Mouse (Mus musculus) spleen, adult 2 months (tissue): ENCODE data around the gene Epha6. TPM values are rescaled to one million over a fixed set of nuclear protein-coding genes. Genes with fewer than 3 reads are reported as not detected.

Experiments
- DNase-seq, 2 experiments: peaks; one replicate each; pipeline versions ENCODE4 v3.0.0 to v3.0.0-alpha.2; 2012 to 2021; ENCODE audit warnings: low spot score in 2 of 2, low read depth in 1 of 2
- H3K27ac ChIP-seq: fragments of 200-500 bp; 2 replicates; pipeline ENCODE4 v1.5.1; 2012; ENCODE audit warnings: low read length, inconsistent platforms; ENCODE audit not compliant: insufficient read depth
- H3K27me3 ChIP-seq: fragments of 200-500 bp; 2 replicates; pipeline ENCODE4 v1.6.1; 2012; ENCODE audit warnings: mild to moderate bottlenecking, moderate library complexity, low read length, inconsistent platforms; ENCODE audit not compliant: control insufficient read depth, insufficient read depth
- H3K36me3 ChIP-seq: fragments of 200-500 bp; 2 replicates; pipeline ENCODE4 v1.6.1; 2012; ENCODE audit warnings: mild to moderate bottlenecking, low read length, inconsistent platforms; ENCODE audit not compliant: control insufficient read depth, insufficient read depth
- H3K4me1 ChIP-seq: fragments of 200-500 bp; 2 replicates; pipeline ENCODE4 v1.6.1; 2011; ENCODE audit warnings: inconsistent platforms; ENCODE audit not compliant: control insufficient read depth, insufficient read depth, insufficient read length
- H3K4me3 ChIP-seq: fragments of 200-500 bp; 2 replicates; pipeline ENCODE4 v1.5.1; 2011; ENCODE audit warnings: mild to moderate bottlenecking, inconsistent platforms; ENCODE audit not compliant: insufficient read depth, insufficient read length; ENCODE audit errors: extremely low read depth
- CTCF ChIP-seq: fragments of 200-500 bp; IDR thresholded peaks from 2 replicates; pipeline ENCODE4 v1.5.1; 2011; ENCODE audit warnings: mild to moderate bottlenecking, inconsistent platforms; ENCODE audit not compliant: insufficient read depth, insufficient read length, insufficient replicate concordance; ENCODE audit errors: extremely low read depth
- POLR2A ChIP-seq: fragments of 200-500 bp; IDR thresholded peaks from 2 replicates; pipeline ENCODE4 v1.6.1; 2011; ENCODE audit warnings: low read depth, low read length, inconsistent platforms
- WGBS: fragments of 180-500 bp; shearing (Covaris S2); methylation state at CpG from one replicate; pipeline ENCODE4 v1.1.7; 2018; 5-methylcytosine and 5-hydroxymethylcytosine counted together
- polyA plus RNA-seq: library from polyadenylated mRNA; depleted of rRNA; stranded (reverse); fragments of >200 nt; gene quantifications from 2 replicates; pipeline ENCODE4 v1.2.3, GENCODE M21; 2012

Epha6 gene
- polyA plus RNA-seq, 1 experiment, result not detected

DNA sequence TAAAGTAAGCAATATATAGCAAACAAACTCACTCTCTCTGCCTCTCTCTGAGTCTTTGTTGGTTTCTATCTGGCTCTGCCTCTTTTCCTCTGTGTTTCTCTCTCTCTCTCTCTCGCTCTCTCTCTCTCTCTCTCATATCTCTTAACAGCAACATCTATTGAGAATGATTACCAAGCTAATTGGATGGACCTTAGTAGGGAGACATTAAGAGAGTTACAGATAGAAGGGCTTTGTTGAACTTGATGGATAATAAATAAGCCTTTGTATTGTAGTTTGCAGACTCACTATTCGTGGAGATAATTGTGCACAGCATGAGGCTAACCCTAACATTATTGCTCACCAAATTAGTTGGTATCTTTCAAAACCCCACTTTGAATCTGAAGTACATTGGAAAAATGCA, 34.8 kb downstream of the Epha6 start:
- DNase-seq, result no peak
- Histone ChIP-seq H3K36me3 (no peaks in the 10 kb centered on the region), H3K4me1 (no peaks in the 10 kb centered on the region), H3K4me3 (no peak overlapping the region), H3K27me3 (no peaks in the 10 kb centered on the region), H3K27ac (no peak overlapping the region)
- WGBS, result 64% methylated on average over 2 of the region's 2 CpGs
- TF ChIP-seq CTCF, result no peak
- TF ChIP-seq POLR2A, result no peak

- Histone ChIP-seq H3K4me1 (no peaks in the 10 kb centered on the region), H3K27me3 (no peaks in the 10 kb centered on the region), H3K4me3 (no peak overlapping the region), H3K36me3 (no peaks in the 10 kb centered on the region), H3K27ac (no peak overlapping the region)
- no peak for DNase-seq
- 58% methylated on average over 4 of the region's 4 CpGs for WGBS
- TF ChIP-seq POLR2A, result no peak
- no peak for TF ChIP-seq CTCF
These were observed 60.9 kb downstream of the Epha6 start for GRCm38 (mm10) chr16:60544385-60544784.

- DNase-seq, result no peak
- Histone ChIP-seq H3K36me3 (no peaks in the 10 kb centered on the region), H3K27me3 (no peaks in the 10 kb centered on the region), H3K4me1 (no peaks in the 10 kb centered on the region), H3K27ac (no peak overlapping the region), H3K4me3 (no peak overlapping the region)
- TF ChIP-seq POLR2A (no peak), CTCF (no peak)
These were observed 67.1 kb downstream of the Epha6 start for GRCm38 (mm10) chr16:60538233-60538632.

- H3K27ac ChIP-seq, result no peak overlapping the region
- 80% methylated on average over 3 of the region's 3 CpGs for WGBS
- no peaks in the 10 kb centered on the region for H3K36me3 ChIP-seq
- no peaks in the 10 kb centered on the region for H3K27me3 ChIP-seq
- no peak overlapping the region for H3K4me3 ChIP-seq
- no peak for DNase-seq
- TF ChIP-seq POLR2A (no peak), CTCF (no peak)
- H3K4me1 ChIP-seq, result no peaks in the 10 kb centered on the region
These were observed 95.6 kb downstream of the Epha6 start for GRCm38 (mm10) chr16:60509707-60510106.

- Histone ChIP-seq H3K27ac (no peak overlapping the region), H3K4me1 (no peaks in the 10 kb centered on the region), H3K27me3 (no peaks in the 10 kb centered on the region), H3K36me3 (no peaks in the 10 kb centered on the region), H3K4me3 (no peak overlapping the region)
- no peak for DNase-seq
- TF ChIP-seq POLR2A (no peak), CTCF (no peak)
- 96% methylated on average over 1 of the region's 1 CpGs for WGBS
These were observed 105.8 kb downstream of the Epha6 start for GRCm38 (mm10) chr16:60499567-60499966.

GRCm38 (mm10) chr16:60475776-60476175, 129.6 kb downstream of the Epha6 start:
- DNase-seq, result no peak
- TF ChIP-seq CTCF, result no peak
- no peak for TF ChIP-seq POLR2A
- Histone ChIP-seq H3K4me1 (no peaks in the 10 kb centered on the region), H3K36me3 (no peaks in the 10 kb centered on the region), H3K27me3 (no peaks in the 10 kb centered on the region), H3K27ac (no peak overlapping the region), H3K4me3 (no peak overlapping the region)

DNA sequence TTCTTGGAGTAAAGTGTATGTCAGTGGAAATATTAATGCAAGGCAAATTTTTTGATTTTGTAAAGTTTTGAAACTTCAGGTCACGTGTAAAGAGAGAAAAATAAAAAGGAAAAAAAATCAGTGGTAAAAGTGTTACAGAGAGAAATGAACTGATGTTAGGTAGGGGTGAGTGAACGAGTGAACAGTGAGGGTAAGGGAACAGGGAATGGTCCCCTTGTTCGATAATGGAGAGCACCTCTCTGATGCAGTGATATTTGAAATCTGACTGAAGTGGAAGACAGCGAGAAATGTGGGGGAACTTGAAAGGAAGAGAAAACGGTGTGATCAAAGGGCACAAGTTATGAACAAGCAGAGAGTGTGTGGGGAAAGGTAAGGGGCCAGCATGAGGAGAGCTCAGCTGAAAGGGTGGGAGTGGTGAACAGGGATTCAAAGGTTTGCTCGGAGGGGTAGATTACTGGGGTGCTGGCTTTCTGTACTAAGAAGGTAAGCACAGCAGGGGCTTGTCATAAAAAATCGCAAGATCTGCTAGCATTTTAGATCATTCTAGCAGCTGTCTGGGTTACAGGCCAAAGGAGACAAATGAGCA, 137.0 kb downstream of the Epha6 start:
- 70% methylated on average over 7 of the region's 7 CpGs for WGBS

GRCm38 (mm10) chr16:60435283-60435682, 170.0 kb downstream of the Epha6 start:
- WGBS, result 81% methylated on average over 1 of the region's 1 CpGs
- TF ChIP-seq POLR2A, result no peak
- TF ChIP-seq CTCF, result no peak
- Histone ChIP-seq H3K4me3 (no peak overlapping the region), H3K36me3 (no peaks in the 10 kb centered on the region), H3K4me1 (no peaks in the 10 kb centered on the region), H3K27me3 (no peaks in the 10 kb centered on the region), H3K27ac (no peak overlapping the region)
- DNase-seq, result no peak

More for the DNA sequence above, 137.0 kb downstream of the Epha6 start:
- Histone ChIP-seq H3K27me3 (no peaks in the 10 kb centered on the region), H3K27ac (no peak overlapping the region), H3K4me3 (no peak overlapping the region), H3K36me3 (no peaks in the 10 kb centered on the region), H3K4me1 (no peaks in the 10 kb centered on the region)
- DNase-seq, result no peak
- no peak for TF ChIP-seq POLR2A
- TF ChIP-seq CTCF, result no peak
